Comparison of ENCODE assay signal across 9 mouse cellular contexts in genomic region chr6:83031921-83032590, GRCm38 (mm10). TPM values are rescaled to one million over a fixed set of nuclear protein-coding genes. Genes with fewer than 3 reads are reported as not detected.
DNase-seq lines count a peak whose midpoint lies in the region; ATAC-seq and TF ChIP-seq lines count a peak whose summit lies in the region.
"Had no signal": no experiment of that assay in that cellular context is flagged by ENCODE, and none has a peak within 500 bp of the region (broad histone marks: within the 10 kb centered on the region; RNA-seq: fewer than 3 reads in every experiment).

No protein-coding gene starts in this region.

- no peak for ATAC-seq in forebrain, embryonic 15.5 days (replicated peaks)
- no peak for ATAC-seq in liver, embryonic 14.5 days (ENCODE audit: insufficient read depth)

- 0 out of 2 replicates have a peak overlapping the region, but pooled peaks have one; percentile 51 for H3K9ac ChIP-seq in forebrain, embryonic 15.5 days (replicated peaks)
- peak overlapping the region; percentile 96 for H3K9ac ChIP-seq in liver, embryonic 14.5 days (replicated peaks)

- TF ChIP-seq CTCF in gastrocnemius, adult 2 months (IDR thresholded peaks at IDR 0.05) = no peak
- no peak for TF ChIP-seq CTCF in C2C12 (IDR thresholded peaks at IDR 0.05; ENCODE audit: control insufficient read depth, insufficient read depth, insufficient read length)
- no peak for TF ChIP-seq CTCF in liver, embryonic 14.5 days (IDR thresholded peaks at IDR 0.05; ENCODE audit: low read depth)

- H3K36me3 ChIP-seq in C2C12 (ENCODE audit: control insufficient read depth, insufficient read depth) = peaks cover 36% of the 10 kb centered on the region
- H3K36me3 ChIP-seq in forebrain, embryonic 15.5 days = no peaks in the 10 kb centered on the region
- H3K36me3 ChIP-seq in liver, embryonic 14.5 days (replicated peaks; ENCODE audit: control insufficient read depth, insufficient read depth, low read depth) = peaks cover 17% of the 10 kb centered on the region

- no peak for TF ChIP-seq EP300 in liver, embryonic 14.5 days (IDR thresholded peaks at IDR 0.05; ENCODE audit: low read depth)

- peaks cover 27% of the 10 kb centered on the region for H3K4me1 ChIP-seq in forebrain, embryonic 15.5 days
- H3K4me1 ChIP-seq in liver, embryonic 14.5 days (replicated peaks; ENCODE audit: control insufficient read depth in 2 of 2, insufficient read depth in 2 of 2, low read length in 1 of 2) = peaks cover 13 to 18% of the 10 kb centered on the region in 2 experiments

- peak overlapping the region; percentile 94 for H3K4me2 ChIP-seq in forebrain, embryonic 15.5 days (replicated peaks)
- H3K4me2 ChIP-seq in liver, embryonic 14.5 days (ENCODE audit: low read depth) = peak overlapping the region; percentile 94

- 27% methylated on average over 18 of the region's 18 CpGs for WGBS in forebrain, embryonic 15.5 days
- WGBS in liver, embryonic 14.5 days (ENCODE audit: insufficient replicate concordance) = 62% methylated on average over 18 of the region's 18 CpGs

- peaks cover 67% of the 10 kb centered on the region for H3K79me2 ChIP-seq in C2C12 (ENCODE audit: control insufficient read depth, insufficient read depth)

- peak overlapping the region; percentile 82 for H3ac ChIP-seq in C2C12 (ENCODE audit: control insufficient read depth, insufficient read length, low read depth)

- H3K27ac ChIP-seq in gastrocnemius, adult 2 months = peak overlapping the region; percentile 88
- no peak overlapping the region for H3K27ac ChIP-seq in forebrain, embryonic 15.5 days (replicated peaks)
- peak overlapping the region; percentile 85 for H3K27ac ChIP-seq in liver, embryonic 14.5 days

- no peaks in the 10 kb centered on the region for H3K27me3 ChIP-seq in C2C12 (ENCODE audit: control insufficient read depth, insufficient read depth, insufficient read length)
- peaks cover 26% of the 10 kb centered on the region; the same call in 1 of the 2 replicates for H3K27me3 ChIP-seq in forebrain, embryonic 15.5 days
- no peaks in the 10 kb centered on the region; the same call in 1 of the 2 replicates for H3K27me3 ChIP-seq in liver, embryonic 14.5 days (ENCODE audit: control insufficient read depth, insufficient read depth, low read length)

- DNase-seq in gastrocnemius, adult 2 months = no peak
- no peak for DNase-seq in gastrocnemius, adult 8-10 months (ENCODE audit: low spot score in 2 of 2)
- no peak for DNase-seq in liver, embryonic 14.5 days (ENCODE audit: low read depth in 3 of 3, low spot score in 3 of 3)
- no peak for DNase-seq in urinary bladder, adult 18-20 months (ENCODE audit: low spot score in 2 of 2)
- DNase-seq in layer of hippocampus, adult 8-10 months (ENCODE audit: low spot score in 2 of 2) = no peak
- no peak for DNase-seq in kidney, postnatal 25 days
- DNase-seq: right cerebral cortex, adult 18-20 months had no signal

- intact Hi-C loops in gastrocnemius, adult 2 months (cut with DNase I) = no loop called here

- peak overlapping the region; percentile 81 for H3K4me3 ChIP-seq in gastrocnemius, adult 2 months
- peak overlapping the region; percentile 79 for H3K4me3 ChIP-seq in C2C12 (ENCODE audit: insufficient read depth, poor library complexity, severe bottlenecking)
- H3K4me3 ChIP-seq in forebrain, embryonic 15.5 days = peak overlapping the region; percentile 55
- peak overlapping the region; percentile 82 to 95 for H3K4me3 ChIP-seq in liver, embryonic 14.5 days (ENCODE audit: insufficient read depth in 1 of 2, low read depth in 2 of 2, low read length in 2 of 2)

- no peaks in the 10 kb centered on the region for H3K9me3 ChIP-seq in forebrain, embryonic 15.5 days
- no peaks in the 10 kb centered on the region for H3K9me3 ChIP-seq in liver, embryonic 14.5 days (ENCODE audit: control insufficient read depth, low read length)

- peaks cover 37% of the 10 kb centered on the region for H3K79me3 ChIP-seq in C2C12 (ENCODE audit: low read depth)

TF ChIP-seq in C2C12, 6 proteins besides CTCF, POLR2A, EP300 and RAD21:
- TF ChIP-seq MAX (IDR thresholded peaks at IDR 0.05) (no peak), CEBPB (IDR thresholded peaks at IDR 0.05; ENCODE audit: low read depth) (no peak), FOSL1 (IDR thresholded peaks at IDR 0.05; ENCODE audit: insufficient read depth, low read length, poor library complexity, severe bottlenecking) (no peak), MYOD1 (IDR thresholded peaks at IDR 0.05; ENCODE audit: control insufficient read depth, insufficient read length, low read depth) (no peak), USF1 (IDR thresholded peaks at IDR 0.05; ENCODE audit: low read depth) (no peak), MYOG (IDR thresholded peaks at IDR 0.05; ENCODE audit: control insufficient read depth, extremely low read depth, insufficient read length) (no peak)
TF ChIP-seq in C2C12: peak in this region for 0.

RNA-seq across cellular contexts. Expression of gene Dok1, which starts 1.2 kb away (rescaled TPM):
- total RNA-seq in gastrocnemius, adult 2 months (2021) = 1 to 10 TPM; 1.3 to 4.1 TPM
- 1 to 10 TPM in 3 of 4 experiments, under 1 TPM in 1; 0.56 to 1.2 (median 1.1) TPM for total RNA-seq in gastrocnemius, adult 8-10 months (2022)
- 80.8 TPM for polyA plus RNA-seq in C2C12 (2012; fragmentation: generic; extraction: Trizol)
- 3.1 and 3.4 TPM in 2 replicates for polyA plus RNA-seq in forebrain, embryonic 15.5 days (2015; fragmentation: Nextera tagmentation; extraction: Ambion mirVana)
- 13.9 and 14.9 TPM in 2 replicates for polyA plus RNA-seq in liver, embryonic 14.5 days (2012; rRNA removed)
- polyA plus RNA-seq in liver, embryonic 14.5 days (2014; fragmentation: Nextera tagmentation; extraction: Ambion mirVana) = 12.7 and 15.7 TPM in 2 replicates
- 1 to 10 TPM; 3.3 to 7.4 (median 5.0) TPM for total RNA-seq in layer of hippocampus, adult 8-10 months (2022)

RNA-seq across cellular contexts. Expression of gene Loxl3, which starts 1.9 kb away (rescaled TPM):
- 1 to 10 TPM; 2.1 to 3.5 TPM for total RNA-seq in gastrocnemius, adult 2 months (2021)
- total RNA-seq in gastrocnemius, adult 8-10 months (2022) = 1 to 10 TPM in 3 of 4 experiments, under 1 TPM in 1; 0.97 to 1.5 (median 1.3) TPM
- 23.0 TPM for polyA plus RNA-seq in C2C12 (2012; fragmentation: generic; extraction: Trizol)
- polyA plus RNA-seq in forebrain, embryonic 15.5 days (2015; fragmentation: Nextera tagmentation; extraction: Ambion mirVana) = 4.7 and 6.3 TPM in 2 replicates
- polyA plus RNA-seq in liver, embryonic 14.5 days (2012; rRNA removed) = 0.92 and 1.6 TPM in 2 replicates
- 1.1 TPM in 2 replicates for polyA plus RNA-seq in liver, embryonic 14.5 days (2014; fragmentation: Nextera tagmentation; extraction: Ambion mirVana)
- 1 to 10 TPM; 2.5 to 4.7 (median 3.2) TPM for total RNA-seq in layer of hippocampus, adult 8-10 months (2022)

RNA-seq across cellular contexts. Expression of gene Aup1, which starts 22.3 kb away (rescaled TPM):
- total RNA-seq in gastrocnemius, adult 2 months (2021) = 100 to 1,000 TPM in 1 of 2 experiments, 10 to 100 TPM in 1; 94.5 to 101 TPM
- 100 to 1,000 TPM in 2 of 4 experiments, 10 to 100 TPM in 2; 91.1 to 109 (median 102) TPM for total RNA-seq in gastrocnemius, adult 8-10 months (2022)
- polyA plus RNA-seq in C2C12 (2012; fragmentation: generic; extraction: Trizol) = 166 TPM
- polyA plus RNA-seq in forebrain, embryonic 15.5 days (2015; fragmentation: Nextera tagmentation; extraction: Ambion mirVana) = 159 and 161 TPM in 2 replicates
- 172 and 269 TPM in 2 replicates for polyA plus RNA-seq in liver, embryonic 14.5 days (2012; rRNA removed)
- polyA plus RNA-seq in liver, embryonic 14.5 days (2014; fragmentation: Nextera tagmentation; extraction: Ambion mirVana) = 128 and 136 TPM in 2 replicates
- 100 to 1,000 TPM; 123 to 153 (median 136) TPM for total RNA-seq in layer of hippocampus, adult 8-10 months (2022)

RNA-seq across cellular contexts. Expression of gene Htra2, which starts 23.0 kb away (rescaled TPM):
- 10 to 100 TPM; 14.1 to 21.5 TPM for total RNA-seq in gastrocnemius, adult 2 months (2021)
- total RNA-seq in gastrocnemius, adult 8-10 months (2022) = 10 to 100 TPM; 16.6 to 16.9 (median 16.7) TPM
- polyA plus RNA-seq in C2C12 (2012; fragmentation: generic; extraction: Trizol) = 119 TPM
- 69.9 and 71.0 TPM in 2 replicates for polyA plus RNA-seq in forebrain, embryonic 15.5 days (2015; fragmentation: Nextera tagmentation; extraction: Ambion mirVana)
- polyA plus RNA-seq in liver, embryonic 14.5 days (2012; rRNA removed) = 75.7 and 80.9 TPM in 2 replicates
- 54.3 and 54.9 TPM in 2 replicates for polyA plus RNA-seq in liver, embryonic 14.5 days (2014; fragmentation: Nextera tagmentation; extraction: Ambion mirVana)
- 10 to 100 TPM; 50.0 to 60.6 (median 51.8) TPM for total RNA-seq in layer of hippocampus, adult 8-10 months (2022)

RNA-seq across cellular contexts. Expression of gene Dqx1, which starts 25.6 kb away (rescaled TPM):
- total RNA-seq in gastrocnemius, adult 2 months (2021) = 1 to 10 TPM in 1 of 2 experiments, under 1 TPM in 1; 0.20 to 1.1 TPM
- under 1 TPM; 0.24 to 0.52 (median 0.33) TPM for total RNA-seq in gastrocnemius, adult 8-10 months (2022)
- polyA plus RNA-seq in C2C12 (2012; fragmentation: generic; extraction: Trizol) = 0.15 TPM
- 0.34 and 0.42 TPM in 2 replicates for polyA plus RNA-seq in forebrain, embryonic 15.5 days (2015; fragmentation: Nextera tagmentation; extraction: Ambion mirVana)
- polyA plus RNA-seq in liver, embryonic 14.5 days (2012; rRNA removed) = 7.7 and 7.8 TPM in 2 replicates
- 2.9 and 3.1 TPM in 2 replicates for polyA plus RNA-seq in liver, embryonic 14.5 days (2014; fragmentation: Nextera tagmentation; extraction: Ambion mirVana)
- total RNA-seq in layer of hippocampus, adult 8-10 months (2022) = 1 to 10 TPM in 3 of 4 experiments, under 1 TPM in 1; 0.41 to 2.1 (median 1.5) TPM
